In the genomic region with DNA sequence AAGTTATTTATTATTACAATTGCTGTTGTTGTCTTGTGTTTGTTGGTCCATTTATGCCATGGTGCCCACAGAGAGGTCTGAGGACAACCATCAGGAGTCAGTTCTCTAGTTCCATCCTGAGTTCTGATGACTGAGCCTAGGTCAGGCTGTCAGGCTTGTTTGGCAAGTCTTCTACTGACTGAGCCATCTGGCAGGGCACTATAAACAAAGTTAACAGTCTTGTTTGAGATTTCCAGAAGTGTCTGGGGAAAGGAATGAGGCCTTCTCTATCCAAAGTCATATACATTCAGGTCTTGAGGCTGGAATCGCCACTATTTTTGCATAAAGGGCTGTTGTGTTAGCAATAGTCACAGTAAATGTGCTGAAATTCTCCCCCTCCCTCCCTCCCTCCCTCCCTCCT, we compare ENCODE assay signal across 16 mouse cellular contexts. TPM values are rescaled to one million over a fixed set of nuclear protein-coding genes. Genes with fewer than 3 reads are reported as not detected.
"Had no signal": no experiment of that assay in that cellular context is flagged by ENCODE, and none has a peak within 500 bp of the region (broad histone marks: within the 10 kb centered on the region; RNA-seq: fewer than 3 reads in every experiment).

No protein-coding gene starts in this region.

- H3K27ac ChIP-seq: limb, embryonic 10.5 days; limb, embryonic 13.5 days; liver, embryonic 12.5 days; liver, embryonic 15.5 days; lung, embryonic 15.5 days; neural tube, embryonic 12.5 days; neural tube, embryonic 15.5 days had no signal

- H3K4me1 ChIP-seq: liver, embryonic 12.5 days; liver, embryonic 15.5 days; lung, embryonic 15.5 days; neural tube, embryonic 12.5 days; neural tube, embryonic 15.5 days had no signal

- ATAC-seq: liver, embryonic 12.5 days had no signal

- H3K27me3 ChIP-seq: limb, embryonic 13.5 days; liver, embryonic 15.5 days; lung, embryonic 15.5 days; neural tube, embryonic 12.5 days; neural tube, embryonic 15.5 days had no signal

- H3K36me3 ChIP-seq: limb, embryonic 10.5 days; liver, embryonic 15.5 days; lung, embryonic 15.5 days; neural tube, embryonic 12.5 days had no signal

- H3K9me3 ChIP-seq: limb, embryonic 10.5 days; limb, embryonic 13.5 days; liver, embryonic 12.5 days; liver, embryonic 15.5 days; lung, embryonic 15.5 days; neural tube, embryonic 12.5 days; neural tube, embryonic 15.5 days had no signal

- DNase-seq: kidney, adult 18-20 months; kidney, postnatal 14 days; midbrain, embryonic 14.5 days; right cerebral cortex, adult 18-20 months; right cerebral cortex, postnatal 14 days; right cerebral cortex, postnatal 4 days had no signal

- H3K4me3 ChIP-seq: limb, embryonic 10.5 days; limb, embryonic 13.5 days; liver, embryonic 12.5 days; liver, embryonic 15.5 days; lung, embryonic 15.5 days; neural tube, embryonic 12.5 days; neural tube, embryonic 15.5 days had no signal

- H3K9ac ChIP-seq: limb, embryonic 13.5 days; liver, embryonic 12.5 days; liver, embryonic 15.5 days; lung, embryonic 15.5 days; neural tube, embryonic 12.5 days; neural tube, embryonic 15.5 days had no signal

- H3K4me2 ChIP-seq: limb, embryonic 13.5 days; liver, embryonic 12.5 days; liver, embryonic 15.5 days; lung, embryonic 15.5 days; midbrain, embryonic 11.5 days; neural tube, embryonic 12.5 days; neural tube, embryonic 15.5 days had no signal

RNA-seq across cellular contexts. Expression of a gene that starts 6.3 kb away (rescaled TPM):
- total RNA-seq: megakaryocyte progenitor cell, adult 5-6 weeks; megakaryocyte-erythroid progenitor cell, adult 5-6 weeks had no signal

RNA-seq across cellular contexts. Expression of a gene that starts 45.2 kb away (rescaled TPM):
- total RNA-seq: megakaryocyte progenitor cell, adult 5-6 weeks; megakaryocyte-erythroid progenitor cell, adult 5-6 weeks had no signal
